In genomic region chr3:97879222-97879621, GRCm38 (mm10) we compare ENCODE assay signal across 8 mouse cellular contexts. TPM values are rescaled to one million over a fixed set of nuclear protein-coding genes. Genes with fewer than 3 reads are reported as not detected.
DNase-seq lines count a peak whose midpoint lies in the region; ATAC-seq and TF ChIP-seq lines count a peak whose summit lies in the region.

No protein-coding gene starts in this region.

- H3K27me3 ChIP-seq in ES-Bruce4 (ENCODE audit: control insufficient read depth, insufficient read depth, low read length, poor library complexity, severe bottlenecking) = no peaks in the 10 kb centered on the region
- H3K27me3 ChIP-seq in lung, postnatal 0 days (replicated peaks; ENCODE audit: insufficient read depth, low read length) = no peaks in the 10 kb centered on the region

- peaks cover 2% of the 10 kb centered on the region for H3K4me1 ChIP-seq in ES-Bruce4 (ENCODE audit: control insufficient read depth, insufficient read depth, low read length)
- H3K4me1 ChIP-seq in lung, postnatal 0 days (ENCODE audit: insufficient read depth, low read depth, low read length) = no peaks in the 10 kb centered on the region

- H3K36me3 ChIP-seq in ES-Bruce4 (ENCODE audit: control insufficient read depth, insufficient read depth, low read length, poor library complexity, severe bottlenecking) = no peaks in the 10 kb centered on the region
- H3K36me3 ChIP-seq in lung, postnatal 0 days (ENCODE audit: insufficient read depth, low read length) = no peaks in the 10 kb centered on the region

- peak; percentile 43 for TF ChIP-seq CTCF in ES-Bruce4 (IDR thresholded peaks at IDR 0.05; ENCODE audit: low read depth, low read length)
- TF ChIP-seq CTCF in lung, postnatal 0 days (IDR thresholded peaks at IDR 0.05) = peak; percentile 89

- no peaks in the 10 kb centered on the region for H3K9me3 ChIP-seq in ES-Bruce4 (replicated peaks; ENCODE audit: control insufficient read depth, insufficient read depth, low read length, poor library complexity, severe bottlenecking)
- no peaks in the 10 kb centered on the region for H3K9me3 ChIP-seq in lung, postnatal 0 days (ENCODE audit: low read length)

- TF ChIP-seq EP300 in ES-Bruce4 (IDR thresholded peaks at IDR 0.05; ENCODE audit: insufficient read depth, low read depth, low read length) = no peak
- no peak for TF ChIP-seq EP300 in lung, postnatal 0 days (IDR thresholded peaks at IDR 0.05)

- 10% methylated on average over 5 of the region's 5 CpGs for WGBS in lung, postnatal 0 days

- no peak for TF ChIP-seq POLR2A in ES-Bruce4 (IDR thresholded peaks at IDR 0.05; ENCODE audit: insufficient read depth, low read length)

- no peak overlapping the region for H3K4me2 ChIP-seq in lung, postnatal 0 days (replicated peaks; ENCODE audit: low read depth, low read length)

- H3K9ac ChIP-seq in ES-Bruce4 (ENCODE audit: low read depth, poor library complexity, severe bottlenecking) = no peak overlapping the region
- H3K9ac ChIP-seq in lung, postnatal 0 days (replicated peaks; ENCODE audit: low read depth) = no peak overlapping the region

- no peak overlapping the region for H3K27ac ChIP-seq in ES-Bruce4 (ENCODE audit: insufficient read depth, low read length)
- no peak overlapping the region for H3K27ac ChIP-seq in lung, postnatal 0 days (ENCODE audit: low read length)

- no peak overlapping the region for H3K4me3 ChIP-seq in ES-Bruce4 (ENCODE audit: low read depth, low read length)
- H3K4me3 ChIP-seq in lung, postnatal 0 days (ENCODE audit: low read depth, low read length) = no peak overlapping the region

- ATAC-seq in lung, postnatal 0 days = peak; percentile 48; the same call in 1 of the 2 replicates

- peak; percentile 70 for DNase-seq in 416B (ENCODE audit: low read depth)
- DNase-seq in c-Kit-positive CD71-positive TER-119-positive erythroid progenitor cells, embryonic 14.5 days (ENCODE audit: low spot score) = peak; percentile 53
- peak; percentile 65 to 75 for DNase-seq in gastrocnemius, adult 8-10 months (ENCODE audit: low spot score in 2 of 2)
- peak; percentile 87 to 89 for DNase-seq in kidney, postnatal 4 days
- peak; percentile 77 for DNase-seq in lung, postnatal 0 days (ENCODE audit: low spot score)
- peak; percentile 47 for DNase-seq in right cerebral cortex, postnatal 25 days
- peak; percentile 62 to 74 for DNase-seq in urinary bladder, postnatal 36 days (ENCODE audit: low spot score in 2 of 2)

RNA-seq across cellular contexts. Expression of gene Pde4dip, which starts 9.3 kb away (rescaled TPM):
- polyA plus RNA-seq in ES-Bruce4 (2011; ENCODE audit: insufficient read depth, insufficient read length, low read depth, missing spikeins) = 13.5 and 16.8 TPM in 2 replicates
- 1,000 to 10,000 TPM; 3,083 to 3,979 (median 3,594) TPM for total RNA-seq in gastrocnemius, adult 8-10 months (2022)
- 7.1 and 8.5 TPM in 2 replicates for polyA plus RNA-seq in lung, postnatal 0 days (2015; fragmentation: Nextera tagmentation; extraction: Ambion mirVana)

RNA-seq across cellular contexts. Expression of gene Sec22b, which starts 21.8 kb away (rescaled TPM):
- 76.9 and 78.9 TPM in 2 replicates for polyA plus RNA-seq in ES-Bruce4 (2011; ENCODE audit: insufficient read depth, insufficient read length, low read depth, missing spikeins)
- total RNA-seq in gastrocnemius, adult 8-10 months (2022) = 10 to 100 TPM; 24.8 to 29.2 (median 28.2) TPM
- polyA plus RNA-seq in lung, postnatal 0 days (2015; fragmentation: Nextera tagmentation; extraction: Ambion mirVana) = 87.9 and 88.7 TPM in 2 replicates
